Mouse (Mus musculus): ENCODE data around the gene Gria1.

The Gria1 gene

DNA sequence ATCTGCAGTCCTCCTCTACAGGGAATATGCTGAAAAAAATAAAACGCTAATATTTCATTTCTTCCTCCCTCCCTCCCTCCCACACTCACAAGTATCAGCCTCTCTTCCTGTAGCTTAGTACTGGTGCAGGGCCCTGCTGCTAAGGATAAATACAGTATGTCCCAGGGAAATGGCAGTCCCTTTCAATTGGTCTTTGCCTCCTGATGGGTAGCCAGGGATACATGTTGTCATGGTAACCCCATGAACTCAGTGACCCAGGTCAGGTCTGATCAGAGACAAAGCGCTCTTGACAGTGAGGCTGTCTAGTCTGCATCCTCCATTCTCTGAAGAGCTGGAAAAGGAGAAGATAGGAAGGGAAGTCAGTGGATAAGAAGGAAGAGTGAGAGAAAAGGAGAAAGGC lies 287.1 kb downstream of the Gria1 start:
- DNase-seq (ENCODE audit: low read depth): no peak

DNA sequence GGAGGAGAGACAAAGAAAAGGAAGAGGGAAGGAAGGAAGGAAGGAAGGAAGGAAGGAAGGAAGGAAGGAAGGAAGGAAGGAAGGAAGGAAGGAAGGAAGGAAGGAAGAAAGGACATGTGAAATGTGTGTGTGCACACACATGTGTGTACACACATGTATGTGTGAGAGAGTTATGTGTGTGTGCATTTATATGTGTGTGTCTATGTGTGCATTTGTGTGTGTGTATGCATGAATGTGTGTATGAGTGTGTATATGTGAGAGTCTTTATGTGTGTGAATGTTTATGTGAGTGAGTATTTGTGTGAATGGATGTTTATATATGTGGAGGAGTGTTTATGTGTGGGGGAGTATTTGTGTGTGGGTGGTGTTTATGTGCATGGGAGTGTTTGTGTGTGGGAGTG lies 287.5 kb downstream of the Gria1 start:
- DNase-seq (ENCODE audit: low read depth): no peak

DNA sequence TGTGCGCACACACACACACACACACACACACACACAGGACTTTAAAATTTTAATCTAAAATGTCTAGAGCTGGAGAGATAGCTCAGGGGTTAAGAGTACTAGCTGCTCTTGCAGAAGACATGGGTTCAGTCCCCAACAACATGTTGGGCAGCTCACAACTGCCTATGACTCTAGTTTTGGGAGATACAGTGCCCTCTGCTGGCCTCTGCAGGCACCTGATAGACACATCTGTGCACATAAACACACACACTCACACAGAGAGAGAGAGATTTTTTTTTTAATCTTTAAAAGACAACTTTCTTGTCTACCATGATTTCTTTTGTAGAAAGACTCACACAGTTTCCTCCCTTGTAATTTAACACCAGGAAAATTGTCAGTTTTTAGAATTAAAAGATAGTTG lies 292.4 kb downstream of the Gria1 start:
- no peak for DNase-seq (ENCODE audit: low read depth)

DNA sequence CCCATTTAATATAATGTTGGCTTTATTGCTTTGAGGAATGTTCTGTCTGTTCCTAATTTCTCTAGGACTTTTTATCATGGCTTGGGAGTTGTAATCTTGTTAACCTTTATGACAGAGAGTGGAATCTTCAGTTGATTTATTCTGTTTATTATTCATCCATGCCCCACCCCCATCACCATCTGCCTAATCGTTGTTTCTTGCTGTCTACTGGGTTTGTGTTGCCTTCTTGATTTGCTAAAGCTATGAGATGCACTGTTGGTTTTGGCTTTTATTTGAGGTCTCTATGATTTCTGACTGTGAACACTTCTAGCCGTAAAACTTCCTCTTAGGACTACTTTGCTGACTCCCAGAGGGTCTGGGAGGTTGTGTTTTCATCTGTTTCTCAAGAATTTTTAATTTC lies 294.9 kb downstream of the Gria1 start:
- DNase-seq (ENCODE audit: low read depth): no peak

DNA sequence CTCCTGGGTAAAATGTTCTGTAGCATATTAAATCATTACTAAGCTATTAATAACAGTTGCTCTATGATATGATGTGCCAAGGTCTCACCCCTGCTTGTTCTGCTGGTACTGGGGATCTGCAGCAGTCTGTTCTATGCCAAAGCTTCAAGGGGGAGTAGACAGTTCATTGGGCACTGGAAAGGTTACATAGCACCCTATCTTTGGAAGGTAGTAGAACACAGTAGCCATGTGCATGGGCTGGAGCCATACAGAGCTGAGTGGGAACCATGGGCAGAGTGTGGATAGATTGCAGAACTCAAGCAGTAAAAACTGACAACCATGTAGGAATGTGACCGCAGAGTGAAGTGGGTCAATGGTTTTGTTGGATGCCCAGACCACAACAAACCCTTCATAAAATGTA lies 295.7 kb downstream of the Gria1 start:
- no peak for DNase-seq (ENCODE audit: low read depth)

DNA sequence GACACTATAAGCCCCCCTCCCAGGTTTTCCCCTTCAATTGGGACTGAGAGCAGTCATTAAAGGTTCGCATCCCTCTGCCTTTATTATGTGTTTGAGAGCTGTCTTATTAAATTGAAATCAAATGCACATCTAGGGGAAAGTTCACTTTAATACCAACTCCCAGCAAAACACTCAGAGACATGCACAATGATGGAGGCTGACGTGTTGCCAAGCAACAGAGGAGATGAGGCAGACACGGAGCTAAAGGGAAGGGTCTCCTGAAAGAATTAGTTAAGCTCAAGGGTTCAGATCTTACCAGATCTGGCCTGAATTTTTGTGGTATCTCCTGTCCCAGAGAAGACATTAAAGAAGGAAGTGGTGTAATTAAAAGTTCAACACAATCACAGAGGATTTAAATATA lies 305.9 kb downstream of the Gria1 start:
- DNase-seq (ENCODE audit: low read depth): no peak

DNA sequence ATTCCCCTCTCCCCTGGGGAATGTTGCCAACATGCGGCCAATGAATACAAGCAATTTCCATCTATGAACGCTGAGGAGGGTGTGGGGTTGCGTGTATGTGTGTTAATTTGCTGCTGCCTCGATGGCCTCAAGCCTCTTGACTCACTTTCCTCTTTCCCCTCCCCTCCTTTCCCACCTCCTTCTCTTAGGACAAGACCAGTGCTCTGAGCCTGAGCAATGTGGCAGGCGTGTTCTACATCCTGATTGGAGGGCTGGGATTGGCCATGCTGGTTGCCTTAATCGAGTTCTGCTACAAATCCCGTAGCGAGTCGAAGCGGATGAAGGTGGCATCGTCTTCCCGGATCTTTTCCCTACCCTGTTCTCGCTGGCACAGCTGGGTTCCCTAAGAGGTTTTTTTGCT lies 306.3 kb downstream of the Gria1 start:
- no peak for DNase-seq (ENCODE audit: low read depth)

DNA sequence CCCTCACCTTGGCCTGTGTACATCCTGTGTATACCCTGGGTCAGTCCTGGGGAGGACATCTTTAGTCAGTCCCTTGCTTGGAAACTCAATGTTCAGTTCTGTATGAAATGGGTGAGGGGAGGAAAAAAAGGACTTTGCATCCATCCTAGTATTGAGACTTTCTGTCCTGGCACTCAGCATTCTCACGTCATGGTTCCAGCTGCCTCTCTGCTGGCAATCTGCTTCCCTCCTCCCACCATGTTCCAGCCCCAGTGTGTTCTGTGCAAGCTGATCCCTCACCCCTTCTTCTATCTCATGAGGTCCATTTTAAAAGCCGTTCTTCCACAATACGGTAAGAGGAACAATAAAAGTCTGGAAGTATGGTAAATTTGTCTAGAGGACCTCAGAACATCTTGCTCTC lies 308.2 kb downstream of the Gria1 start:
- DNase-seq (ENCODE audit: low read depth): no peak

DNA sequence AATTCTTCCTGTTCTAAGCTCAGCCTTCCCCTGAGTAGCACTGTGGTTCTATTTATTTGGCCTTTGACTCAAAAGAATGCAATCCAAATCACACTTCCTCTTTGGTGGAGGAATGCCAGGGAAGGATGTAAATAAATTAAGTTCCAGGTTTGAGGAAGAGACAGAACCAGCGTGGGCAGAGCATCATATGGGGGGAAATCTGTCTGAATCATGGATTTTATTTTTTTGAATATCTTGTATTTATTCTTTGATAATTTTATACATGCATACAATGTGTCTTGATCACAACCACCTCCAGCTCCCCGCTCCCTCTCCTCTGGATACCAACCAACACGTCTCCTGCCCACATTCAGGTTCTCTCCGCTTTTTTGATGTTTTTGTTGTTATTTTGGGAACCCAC lies 312.9 kb downstream of the Gria1 start:
- no peak for DNase-seq (ENCODE audit: low read depth)

Measured in induced T-regulatory cell, adult 2 months (primary cell).